Mouse (Mus musculus) thymus, postnatal 14 days (tissue): ENCODE measurements around the gene Syngr2.

ENCODE experiments used
- DNase-seq: peaks from one replicate; pipeline ENCODE4 v3.0.0; 2021

Gene Syngr2

GRCm38 (mm10) chr11:117809407-117810311 lies at the start of gene Syngr2, which contains the start of gene Gm20708:
Gene Syngr2, plus strand, starts transcription at chr11:117809668.
Gene Gm20708, plus strand, starts transcription at chr11:117809668.
- peak; percentile 78 for DNase-seq

- no peak for DNase-seq
Measured at GRCm38 (mm10) chr11:117760374-117761119, 48.9 kb upstream of the Syngr2 start.

DNA sequence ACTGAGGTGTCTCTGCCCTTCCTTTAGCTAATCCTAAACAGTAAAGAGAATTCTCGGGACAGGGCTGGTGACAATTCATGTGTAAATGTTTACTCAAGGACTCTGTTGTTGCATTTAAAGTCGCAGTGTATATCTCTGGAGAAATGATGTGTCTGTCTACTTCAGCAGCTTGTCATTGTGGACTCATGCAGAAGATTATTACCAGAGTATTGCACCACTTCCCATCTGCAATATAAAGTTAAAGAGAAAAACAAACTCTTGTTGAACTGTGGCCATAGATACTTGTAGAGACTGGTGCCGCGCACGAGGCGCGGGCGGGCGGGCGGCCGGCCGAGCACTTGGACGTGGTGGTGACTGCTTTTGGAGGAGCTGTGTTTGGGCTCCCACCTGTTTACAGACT lies 47.7 kb upstream of the Syngr2 start:
- no peak for DNase-seq

DNA sequence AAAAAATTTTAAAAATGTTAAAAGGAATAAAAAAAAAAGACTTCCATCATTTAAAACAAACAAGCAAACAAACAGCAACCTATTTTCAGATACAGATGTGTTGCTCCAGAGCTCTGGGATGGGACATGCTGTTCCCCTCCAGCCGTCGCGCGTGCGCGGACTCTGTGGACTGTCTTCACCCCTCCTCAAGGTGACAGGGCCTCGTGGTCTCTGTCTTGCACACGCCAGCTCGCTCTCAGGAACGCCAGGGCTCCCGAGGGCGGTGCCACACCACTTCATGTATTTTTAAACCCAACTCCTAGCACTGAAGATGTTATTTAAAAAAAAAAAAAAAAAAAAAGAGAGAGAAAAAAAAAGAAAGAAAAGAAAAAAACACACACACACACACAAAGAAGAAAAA lies 47.2 kb upstream of the Syngr2 start:
- DNase-seq, result no peak

GRCm38 (mm10) chr11:117764319-117764718 lies 45.1 kb upstream of the Syngr2 start:
- no peak for DNase-seq

- no peak for DNase-seq
Measured at GRCm38 (mm10) chr11:117765361-117765760, 44.1 kb upstream of the Syngr2 start.

GRCm38 (mm10) chr11:117766275-117766674 lies 43.2 kb upstream of the Syngr2 start:
- DNase-seq, result no peak

DNA sequence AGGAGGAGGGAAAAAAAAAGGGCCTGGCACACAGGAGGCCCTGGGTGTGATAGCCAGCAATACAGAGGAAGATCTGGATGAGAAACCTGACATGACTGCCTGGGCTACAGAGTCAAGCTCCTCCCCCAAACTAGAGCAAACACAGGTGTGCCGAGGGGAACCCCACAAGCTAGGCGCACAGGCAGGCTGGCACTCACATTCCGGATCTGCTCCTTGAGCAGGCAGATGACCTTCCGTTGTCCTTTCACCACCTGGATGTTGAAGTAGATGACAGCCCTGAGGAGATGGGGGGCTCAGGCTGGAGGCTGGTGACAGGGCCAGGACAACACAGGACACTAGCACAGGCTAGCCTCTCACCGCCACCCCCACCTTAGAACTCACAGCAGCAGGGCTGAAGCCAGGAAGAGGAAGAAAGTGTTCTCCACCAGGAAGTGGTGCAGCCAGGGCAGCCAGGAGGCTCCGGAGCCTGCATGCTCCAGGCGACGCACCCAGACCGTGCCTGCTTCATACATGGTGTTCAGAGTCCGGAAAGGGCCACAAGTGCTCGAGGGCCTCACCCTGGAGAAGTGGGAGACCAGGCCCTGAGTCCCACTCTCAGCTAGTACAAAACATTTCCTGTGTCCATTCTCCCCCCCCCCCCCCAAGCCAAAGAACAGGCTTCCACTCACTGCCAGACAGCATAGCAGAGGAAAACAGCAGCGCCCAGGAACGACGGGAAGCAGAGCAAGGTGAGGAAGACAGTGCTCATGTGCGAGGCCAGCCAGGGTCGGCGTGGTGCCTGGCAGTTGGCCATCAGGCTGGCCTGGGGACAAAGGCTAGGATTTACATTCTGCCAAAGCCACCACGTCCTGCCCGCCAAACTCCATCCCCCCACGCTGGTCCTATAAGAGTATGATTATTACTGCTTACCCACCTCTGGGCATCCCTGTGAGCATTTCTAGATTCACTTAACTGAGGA lies 40.5 kb upstream of the Syngr2 start:
- no peak for DNase-seq

GRCm38 (mm10) chr11:117769683-117770047 lies 39.8 kb upstream of the Syngr2 start:
- DNase-seq, result no peak

- no peak for DNase-seq
Measured at GRCm38 (mm10) chr11:117770407-117770806, 39.1 kb upstream of the Syngr2 start.

DNA sequence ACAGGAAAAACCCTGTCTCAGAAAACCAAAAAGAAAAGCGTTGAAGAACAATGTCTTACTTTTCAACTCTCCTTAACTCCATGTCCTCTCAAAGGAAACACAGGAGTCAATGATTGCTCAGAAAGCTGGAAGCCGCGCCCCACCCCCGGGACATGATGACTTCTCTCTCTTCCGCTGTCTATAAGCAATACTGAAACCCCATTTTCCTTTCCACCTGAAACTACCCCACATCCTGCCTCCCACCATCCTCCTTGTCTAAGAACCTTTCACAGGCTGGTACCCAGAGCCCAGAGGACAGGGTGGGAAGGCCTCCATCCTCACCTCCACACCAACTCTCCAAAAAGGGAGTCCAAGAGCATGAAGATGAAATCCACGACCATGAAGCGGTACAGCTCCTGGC lies 37.1 kb upstream of the Syngr2 start:
- no peak for DNase-seq

DNA sequence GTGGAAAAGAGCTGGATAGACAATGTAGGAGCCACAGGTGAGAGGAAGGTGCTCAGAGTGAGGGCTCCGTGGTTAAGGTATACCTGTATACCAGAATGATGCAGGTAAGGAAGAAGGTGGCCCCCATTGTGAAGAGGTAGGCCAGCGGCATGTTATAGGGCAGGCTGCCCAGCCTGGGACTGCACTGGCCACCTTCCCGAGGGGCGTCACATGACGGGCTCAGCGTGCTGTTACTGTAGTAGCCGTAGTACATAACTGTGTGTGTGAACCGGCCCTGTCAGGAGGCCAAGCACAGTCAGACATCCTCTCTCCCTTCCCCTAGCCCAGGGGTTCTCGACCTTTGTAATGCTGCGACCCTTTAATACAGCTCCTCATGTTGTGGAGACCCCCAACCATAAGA lies 34.5 kb upstream of the Syngr2 start:
- DNase-seq, result no peak

GRCm38 (mm10) chr11:117775540-117775939 lies 33.9 kb upstream of the Syngr2 start:
- DNase-seq, result no peak

- DNase-seq, result no peak
Measured at GRCm38 (mm10) chr11:117776085-117776792, 33.2 kb upstream of the Syngr2 start.

- peak; percentile 56 for DNase-seq
Measured at GRCm38 (mm10) chr11:117777111-117777510, 32.4 kb upstream of the Syngr2 start.

DNA sequence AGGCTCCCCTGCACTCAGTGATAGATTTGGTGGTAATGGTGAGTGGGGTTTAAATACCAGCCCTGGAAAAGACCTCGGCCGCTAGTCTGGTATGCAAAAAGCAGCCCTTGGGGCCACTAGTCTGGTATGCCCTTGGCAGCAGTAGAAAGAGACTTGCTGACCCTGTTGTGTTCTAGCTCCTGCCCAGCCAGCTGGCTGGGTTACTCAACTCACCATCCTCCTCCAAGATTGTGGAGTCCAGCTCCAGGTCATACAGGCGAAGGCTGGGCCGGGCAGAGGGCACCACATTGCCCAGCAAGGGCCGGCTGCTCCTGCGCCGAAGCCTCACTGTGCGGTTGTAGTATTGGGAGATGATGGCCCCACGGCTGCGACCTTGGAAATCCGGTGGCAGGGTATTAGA lies 31.4 kb upstream of the Syngr2 start:
- DNase-seq, result no peak

GRCm38 (mm10) chr11:117778851-117779433 lies 30.5 kb upstream of the Syngr2 start:
- DNase-seq, result peak; percentile 43

DNA sequence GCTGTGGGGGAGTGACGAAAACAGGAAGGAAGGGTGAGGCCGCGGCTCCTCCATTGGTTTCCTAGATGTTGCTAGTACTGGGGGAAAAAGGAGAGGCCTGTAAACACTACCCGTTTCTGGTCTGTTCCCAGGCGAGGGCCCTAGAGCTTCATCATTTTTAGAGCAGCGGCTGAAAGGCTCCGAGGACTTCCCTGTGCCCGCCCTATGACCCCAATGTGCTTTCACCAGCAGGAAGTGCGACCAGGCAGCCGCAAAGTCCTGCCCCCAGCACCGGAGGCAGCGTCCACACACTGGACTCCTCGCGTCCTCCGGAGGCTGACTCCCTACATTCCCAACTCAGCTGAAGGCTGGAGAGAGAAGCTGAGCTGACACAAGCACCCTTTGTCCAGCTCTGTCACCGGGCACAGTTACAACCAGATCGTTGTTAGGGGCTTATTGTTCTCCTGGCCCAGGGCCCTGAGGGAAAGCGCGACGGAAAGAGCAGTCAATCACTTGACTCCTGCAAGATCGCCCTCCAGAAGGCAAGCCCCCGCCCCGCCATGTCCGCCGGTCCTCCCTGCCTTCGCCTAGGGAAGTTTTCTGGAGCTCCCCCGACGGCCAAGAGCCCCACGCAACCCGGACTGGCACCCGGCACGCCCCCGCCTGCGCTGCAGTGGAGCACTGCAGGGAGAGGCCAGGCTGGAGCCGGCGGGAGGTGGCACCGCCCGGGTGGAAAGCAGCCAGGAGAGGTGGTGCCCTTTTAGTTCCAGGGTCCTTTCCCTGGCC lies 29.9 kb upstream of the Syngr2 start:
- peak; percentile 65 for DNase-seq

DNA sequence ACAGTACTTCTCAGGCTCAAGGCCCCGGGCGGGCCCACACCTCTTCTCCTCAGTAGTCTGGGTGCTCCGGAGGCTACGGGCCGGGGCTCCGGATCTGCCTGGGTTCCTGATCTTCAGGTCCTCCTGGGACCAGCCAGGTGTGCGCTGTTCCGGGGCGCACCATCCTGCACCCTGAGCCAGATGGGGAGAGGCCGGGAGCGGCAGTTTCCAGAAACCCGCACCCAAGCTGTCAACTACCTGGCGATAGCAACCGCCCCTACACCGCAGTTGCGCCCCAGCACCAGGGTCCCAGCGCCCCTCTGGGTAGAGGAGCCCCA lies 29.3 kb upstream of the Syngr2 start:
- DNase-seq, result no peak

- peak; percentile 96 for DNase-seq
Measured at GRCm38 (mm10) chr11:117780582-117781111, 28.8 kb upstream of the Syngr2 start.
